Mouse (Mus musculus) left cerebral cortex, adult 11 months (tissue): Measurements from ENCODE around the gene Lipc.

Experiments
- DNase-seq: peaks from one replicate; pipeline ENCODE4 v3.0.0; 2022; ENCODE audit warnings: low spot score

Lipc gene

GRCm38 (mm10) chr9:70818739-70819138 is 133.3 kb downstream of the Lipc start:
- DNase-seq = no peak

GRCm38 (mm10) chr9:70817396-70817795 is 134.6 kb downstream of the Lipc start:
- DNase-seq = no peak

GRCm38 (mm10) chr9:70816701-70817305 is 135.2 kb downstream of the Lipc start:
- DNase-seq = no peak

- DNase-seq = no peak
Measured at GRCm38 (mm10) chr9:70812551-70812950, 139.5 kb downstream of the Lipc start.

GRCm38 (mm10) chr9:70807714-70808113 is 144.3 kb downstream of the Lipc start:
- DNase-seq = no peak

- DNase-seq = no peak
Measured at GRCm38 (mm10) chr9:70806069-70806468, 146.0 kb downstream of the Lipc start.

GRCm38 (mm10) chr9:70802816-70803215 is 149.2 kb downstream of the Lipc start:
- no peak for DNase-seq

- no peak for DNase-seq
Measured at GRCm38 (mm10) chr9:70801761-70802160, 150.3 kb downstream of the Lipc start.

GRCm38 (mm10) chr9:70800588-70801315 is 151.3 kb downstream of the Lipc start:
- no peak for DNase-seq

- no peak for DNase-seq
Measured at GRCm38 (mm10) chr9:70795439-70795757, 156.6 kb downstream of the Lipc start.

GRCm38 (mm10) chr9:70794643-70795438 is 157.2 kb downstream of the Lipc start:
- no peak for DNase-seq

- no peak for DNase-seq
Measured at GRCm38 (mm10) chr9:70790621-70791020, 161.4 kb downstream of the Lipc start.

GRCm38 (mm10) chr9:70788705-70789104 is 163.3 kb downstream of the Lipc start:
- peak; percentile 46 for DNase-seq

GRCm38 (mm10) chr9:70782191-70782590 is 169.8 kb downstream of the Lipc start:
- DNase-seq = no peak

GRCm38 (mm10) chr9:70775517-70775916 is 176.5 kb downstream of the Lipc start:
- no peak for DNase-seq

- DNase-seq = no peak
Measured at GRCm38 (mm10) chr9:70760974-70761373, 191.1 kb downstream of the Lipc start.

- no peak for DNase-seq
Measured at GRCm38 (mm10) chr9:70751504-70752222, 200.4 kb downstream of the Lipc start.
